Mouse (Mus musculus): ENCODE measurements around the gene Cdk5rap1. TPM values are rescaled to one million over a fixed set of nuclear protein-coding genes. Genes with fewer than 3 reads are reported as not detected.

The Cdk5rap1 gene
- total RNA-seq, 2 experiments from 2014 or later, result 11.5 to 14.3 TPM

GRCm38 (mm10) chr2:154407063-154407642 lies 34.3 kb upstream of the Cdk5rap1 start:
- DNase-seq (ENCODE audit: extremely low spot score in 1 of 2, low spot score in 2 of 2), result no peak
- TF ChIP-seq CTCF (IDR thresholded peaks at IDR 0.05), result no peak
- intact Hi-C loops (cut with DNase I), result no loop called here
- Histone ChIP-seq H3K27ac (peak overlapping the region; percentile 92), H3K4me3 (peak overlapping the region; percentile 78)

- no peak for TF ChIP-seq CTCF (IDR thresholded peaks at IDR 0.05)
- no peak overlapping the region for H3K4me3 ChIP-seq
- intact Hi-C loops (cut with DNase I), result no loop called here
- no peak overlapping the region; the same call in 1 of the 2 replicates for H3K27ac ChIP-seq
- no peak for DNase-seq (ENCODE audit: extremely low spot score in 1 of 2, low spot score in 2 of 2)
These were observed 32.7 kb upstream of the Cdk5rap1 start for GRCm38 (mm10) chr2:154405447-154405994.

- H3K4me3 ChIP-seq, result no peak overlapping the region
- TF ChIP-seq CTCF (IDR thresholded peaks at IDR 0.05), result peak; percentile 1; the same call in 1 of the 2 replicates
- no peak for DNase-seq (ENCODE audit: extremely low spot score in 1 of 2, low spot score in 2 of 2)
- intact Hi-C loops (cut with DNase I), result no loop called here
- peak overlapping the region; percentile 13; the same call in 1 of the 2 replicates for H3K27ac ChIP-seq
These were observed 30.0 kb upstream of the Cdk5rap1 start for GRCm38 (mm10) chr2:154402811-154403210.

- TF ChIP-seq CTCF (IDR thresholded peaks at IDR 0.05), result no peak
- no peak for DNase-seq (ENCODE audit: extremely low spot score in 1 of 2, low spot score in 2 of 2)
- Histone ChIP-seq H3K27ac (no peak overlapping the region), H3K4me3 (no peak overlapping the region)
- intact Hi-C loops (cut with DNase I), result no loop called here
These were observed 29.2 kb upstream of the Cdk5rap1 start for GRCm38 (mm10) chr2:154401976-154402375.

GRCm38 (mm10) chr2:154399325-154399724 lies 26.5 kb upstream of the Cdk5rap1 start:
- intact Hi-C loops (cut with DNase I), result no loop called here
- DNase-seq (ENCODE audit: extremely low spot score in 1 of 2, low spot score in 2 of 2), result no peak
- Histone ChIP-seq H3K27ac (peak overlapping the region; percentile 13; the same call in 1 of the 2 replicates), H3K4me3 (no peak overlapping the region)
- TF ChIP-seq CTCF (IDR thresholded peaks at IDR 0.05), result no peak

GRCm38 (mm10) chr2:154398267-154398666 lies 25.5 kb upstream of the Cdk5rap1 start:
- DNase-seq (ENCODE audit: extremely low spot score in 1 of 2, low spot score in 2 of 2), result no peak
- H3K4me3 ChIP-seq, result no peak overlapping the region
- H3K27ac ChIP-seq, result no peak overlapping the region
- intact Hi-C loops (cut with DNase I), result no loop called here
- TF ChIP-seq CTCF (IDR thresholded peaks at IDR 0.05), result no peak

GRCm38 (mm10) chr2:154396529-154396928 lies 23.7 kb upstream of the Cdk5rap1 start:
- no peak for DNase-seq (ENCODE audit: extremely low spot score in 1 of 2, low spot score in 2 of 2)
- H3K4me3 ChIP-seq, result no peak overlapping the region
- intact Hi-C loops (cut with DNase I), result no loop called here
- H3K27ac ChIP-seq, result no peak overlapping the region
- TF ChIP-seq CTCF (IDR thresholded peaks at IDR 0.05), result no peak

- Histone ChIP-seq H3K4me3 (no peak overlapping the region), H3K27ac (no peak overlapping the region)
- no peak for DNase-seq (ENCODE audit: extremely low spot score in 1 of 2, low spot score in 2 of 2)
- no peak for TF ChIP-seq CTCF (IDR thresholded peaks at IDR 0.05)
- intact Hi-C loops (cut with DNase I), result no loop called here
These were observed 21.8 kb upstream of the Cdk5rap1 start for GRCm38 (mm10) chr2:154394602-154395001.

GRCm38 (mm10) chr2:154390180-154390964 lies 17.6 kb upstream of the Cdk5rap1 start:
- H3K4me3 ChIP-seq, result no peak overlapping the region
- TF ChIP-seq CTCF (IDR thresholded peaks at IDR 0.05), result no peak
- DNase-seq (ENCODE audit: extremely low spot score in 1 of 2, low spot score in 2 of 2), result peak in 1 of 2 experiments; percentile 47
- intact Hi-C loops (cut with DNase I), result no loop called here
- H3K27ac ChIP-seq, result peak overlapping the region; percentile 36; the same call in 1 of the 2 replicates

- TF ChIP-seq CTCF (IDR thresholded peaks at IDR 0.05), result no peak
- H3K4me3 ChIP-seq, result no peak overlapping the region
- peak; percentile 81 to 86 for DNase-seq (ENCODE audit: extremely low spot score in 1 of 2, low spot score in 2 of 2)
- H3K27ac ChIP-seq, result peak overlapping the region; percentile 76
- intact Hi-C loops (cut with DNase I), result loop anchor here (1.0 kb wide), 1 partner anchor 205 kb away; no protein-coding TSS in a partner anchor
These were observed 6.3 kb upstream of the Cdk5rap1 start for GRCm38 (mm10) chr2:154379103-154379502.

- no peak for TF ChIP-seq CTCF (IDR thresholded peaks at IDR 0.05)
- peak overlapping the region; percentile 13 for H3K27ac ChIP-seq
- no peak overlapping the region for H3K4me3 ChIP-seq
- no peak for DNase-seq (ENCODE audit: extremely low spot score in 1 of 2, low spot score in 2 of 2)
- intact Hi-C loops (cut with DNase I), result loop anchor here (2.0 kb wide), 1 partner anchor 166 kb away; no protein-coding TSS in a partner anchor
These were observed 2.2 kb upstream of the Cdk5rap1 start for GRCm38 (mm10) chr2:154374807-154375601.

Data from left cerebral cortex, adult 2 months (tissue).